Mouse (Mus musculus) MEL (cell line): ENCODE results near the gene Ppef2.

ENCODE experiments used
- CHD1 ChIP-seq: IDR thresholded peaks from 2 replicates; pipeline ENCODE4 v1.6.1; 2012; ENCODE audit warnings: low read depth, mild to moderate bottlenecking, inconsistent platforms, low read length, improper control_type of control experiment
- CTCF ChIP-seq, 3 experiments: IDR thresholded peaks in 2 of 3; conservative IDR thresholded peaks in 1 of 3; 2 replicates each; pipeline ENCODE4 v1.5.1; 2011 to 2012; ENCODE audit warnings: low read length in 3 of 3, low read depth in 2 of 3, mild to moderate bottlenecking in 2 of 3, improper control_type of control experiment in 1 of 3, inconsistent platforms in 1 of 3, mixed read lengths in 1 of 3, moderate library complexity in 1 of 3; ENCODE audit not compliant: control insufficient read depth in 1 of 3, insufficient read depth in 1 of 3, poor library complexity in 1 of 3, severe bottlenecking in 1 of 3
- EP300 ChIP-seq, 2 experiments: IDR thresholded peaks; 2 replicates each; pipeline ENCODE4 v1.6.1; 2011; ENCODE audit warnings: improper control_type of control experiment in 2 of 2, low read length in 2 of 2, low read depth in 1 of 2, mild to moderate bottlenecking in 1 of 2
- GATA1 ChIP-seq: IDR thresholded peaks from 2 replicates; pipeline ENCODE4 v1.6.1; 2011; ENCODE audit warnings: low read depth, low read length, improper control_type of control experiment
- JUND ChIP-seq: IDR thresholded peaks from 2 replicates; pipeline ENCODE4 v1.6.1; 2011; ENCODE audit warnings: low read depth, mild to moderate bottlenecking, improper control_type of control experiment, low read length
- MAFK ChIP-seq: IDR thresholded peaks from 2 replicates; pipeline ENCODE4 v1.6.1; 2011; ENCODE audit warnings: low read depth, mild to moderate bottlenecking, low read length, improper control_type of control experiment, borderline replicate concordance
- POLR2A ChIP-seq, 2 experiments: IDR thresholded peaks; 2 replicates each; pipeline ENCODE4 v1.6.1; 2011 to 2012; ENCODE audit warnings: low read length in 2 of 2, mild to moderate bottlenecking in 2 of 2, control low read depth in 1 of 2, improper control_type of control experiment in 1 of 2, low read depth in 1 of 2, moderate library complexity in 1 of 2; ENCODE audit not compliant: control insufficient read depth in 1 of 2, insufficient read depth in 1 of 2, poor library complexity in 1 of 2
- POLR2AphosphoS5 ChIP-seq: IDR thresholded peaks from 2 replicates; pipeline ENCODE4 v1.6.1; 2012; ENCODE audit warnings: low read depth, borderline replicate concordance, mild to moderate bottlenecking, inconsistent platforms, low read length, moderate library complexity, mixed read lengths
- RCOR1 ChIP-seq: IDR thresholded peaks from 2 replicates; pipeline ENCODE4 v1.6.1; 2012; ENCODE audit warnings: low read depth, mild to moderate bottlenecking, inconsistent platforms, low read length, improper control_type of control experiment
- SMC3 ChIP-seq: IDR thresholded peaks from 2 replicates; pipeline ENCODE4 v1.6.1; 2011; ENCODE audit warnings: low read depth, low read length, improper control_type of control experiment
- TBP ChIP-seq: IDR thresholded peaks from 2 replicates; pipeline ENCODE4 v1.8.0; 2011; ENCODE audit warnings: low read depth, low read length, improper control_type of control experiment
- UBTF ChIP-seq: IDR thresholded peaks from 2 replicates; pipeline ENCODE4 v1.6.1; 2012; ENCODE audit warnings: low read depth, mild to moderate bottlenecking, inconsistent platforms, low read length, improper control_type of control experiment, moderate library complexity, borderline replicate concordance; ENCODE audit not compliant: insufficient read depth

GRCm38 (mm10) chr5:92287840-92288239 lies 31.8 kb upstream of the Ppef2 start:
- TF ChIP-seq RCOR1, result no peak
- TF ChIP-seq CTCF (IDR thresholded peaks at IDR 0.05 in 2 of 3, conservative IDR thresholded peaks at IDR 0.05 in 1 of 3; ENCODE audit: control insufficient read depth in 1 of 3, insufficient read depth in 1 of 3, low read depth in 2 of 3, low read length in 3 of 3, poor library complexity in 1 of 3, severe bottlenecking in 1 of 3), result no peak
- no peak for TF ChIP-seq JUND
- TF ChIP-seq EP300 (IDR thresholded peaks at IDR 0.05; ENCODE audit: low read depth in 1 of 2, low read length in 2 of 2), result no peak
- no peak for TF ChIP-seq GATA1
- TF ChIP-seq MAFK, result no peak
- no peak for TF ChIP-seq SMC3
- TF ChIP-seq POLR2AphosphoS5, result no peak
- TF ChIP-seq UBTF, result no peak
- no peak for TF ChIP-seq TBP
- no peak for TF ChIP-seq CHD1
- no peak for TF ChIP-seq POLR2A (IDR thresholded peaks at IDR 0.05; ENCODE audit: control insufficient read depth in 1 of 2, insufficient read depth in 1 of 2, low read depth in 1 of 2, low read length in 2 of 2, poor library complexity in 1 of 2)
